Mouse (Mus musculus) embryonic fibroblast, embryonic 13.5 days (primary cell): ENCODE data around the gene Akr1b10. TPM values are rescaled to one million over a fixed set of nuclear protein-coding genes. Genes with fewer than 3 reads are reported as not detected.
A peak's percentile ranks its signal among the peaks of the same experiment; 100 is the strongest.
"Not testable (repeated sequence)": the region's sequence is repeated elsewhere in the genome, so short reads cannot be mapped to it uniquely, and the experiment has no call there.

Experiments
- H3K27ac ChIP-seq: 2 replicates; pipeline ENCODE4 v1.5.1; 2012; ENCODE audit warnings: low read length, control low read depth, inconsistent platforms; ENCODE audit not compliant: insufficient read depth
- H3K4me1 ChIP-seq: 2 replicates; pipeline ENCODE4 v1.6.1; 2011; ENCODE audit warnings: low read length; ENCODE audit not compliant: control insufficient read depth, insufficient read depth
- H3K4me3 ChIP-seq: 2 replicates; pipeline ENCODE4 v1.5.1; 2011; ENCODE audit warnings: mild to moderate bottlenecking, control low read depth, low read length; ENCODE audit not compliant: insufficient read depth
- CTCF ChIP-seq: IDR thresholded peaks from 2 replicates; pipeline ENCODE4 v1.5.1; 2011; ENCODE audit warnings: mild to moderate bottlenecking, control low read depth, low read length, moderate library complexity, borderline replicate concordance; ENCODE audit not compliant: insufficient read depth
- POLR2A ChIP-seq: IDR thresholded peaks from 2 replicates; pipeline ENCODE4 v1.6.1; 2011; ENCODE audit warnings: low read depth, mild to moderate bottlenecking, control low read depth, low read length, moderate library complexity
- polyA plus RNA-seq: library from polyadenylated mRNA; stranded (reverse); fragments of >200 nt; gene quantifications from 2 replicates; pipeline ENCODE4 v1.2.4, GENCODE M21; 2011; ENCODE audit warnings: low read depth; ENCODE audit not compliant: missing spikeins, insufficient read length

The Akr1b10 gene
- polyA plus RNA-seq, 1 experiment, result 19.9 TPM

GRCm38 (mm10) chr6:34370081-34370480 lies 13.9 kb upstream of the Akr1b10 start:
- Histone ChIP-seq H3K27ac (no peak overlapping the region), H3K4me1 (no peaks in the 10 kb centered on the region), H3K4me3 (no peak overlapping the region)
- no peak for TF ChIP-seq CTCF
- no peak for TF ChIP-seq POLR2A

- TF ChIP-seq POLR2A (no peak), CTCF (no peak)
- Histone ChIP-seq H3K27ac (no peak overlapping the region), H3K4me3 (no peak overlapping the region), H3K4me1 (no peaks in the 10 kb centered on the region)
These were observed 12.2 kb upstream of the Akr1b10 start for GRCm38 (mm10) chr6:34371700-34372351.

- Histone ChIP-seq H3K27ac (no peak overlapping the region), H3K4me1 (no peaks in the 10 kb centered on the region), H3K4me3 (no peak overlapping the region)
- TF ChIP-seq CTCF (no peak), POLR2A (no peak)
These were observed 10.2 kb upstream of the Akr1b10 start for GRCm38 (mm10) chr6:34373841-34374240.

GRCm38 (mm10) chr6:34375888-34376287 lies 8.1 kb upstream of the Akr1b10 start:
- H3K4me1 ChIP-seq, H3K27ac ChIP-seq, H3K4me3 ChIP-seq: not testable (repeated sequence)

GRCm38 (mm10) chr6:34383401-34383800 lies 617 bp upstream of the Akr1b10 start:
- no peak overlapping the region for H3K27ac ChIP-seq
- H3K4me3 ChIP-seq, result no peak overlapping the region
- no peaks in the 10 kb centered on the region for H3K4me1 ChIP-seq
- TF ChIP-seq POLR2A (no peak), CTCF (no peak)

GRCm38 (mm10) chr6:34384701-34385370 lies 818 bp downstream of the Akr1b10 start:
- H3K27ac ChIP-seq, result peak overlapping the region; percentile 54
- no peak for TF ChIP-seq CTCF
- TF ChIP-seq POLR2A, result no peak
- no peaks in the 10 kb centered on the region for H3K4me1 ChIP-seq
- H3K4me3 ChIP-seq, result peak overlapping the region; percentile 80

GRCm38 (mm10) chr6:34388420-34389156 lies 4.6 kb downstream of the Akr1b10 start:
- no peak overlapping the region for H3K4me3 ChIP-seq
- no peak overlapping the region for H3K27ac ChIP-seq
- no peaks in the 10 kb centered on the region for H3K4me1 ChIP-seq

GRCm38 (mm10) chr6:34395897-34396296 lies 11.9 kb downstream of the Akr1b10 start:
- no peak overlapping the region for H3K27ac ChIP-seq
- no peak overlapping the region for H3K4me3 ChIP-seq
- H3K4me1 ChIP-seq, result no peaks in the 10 kb centered on the region
- TF ChIP-seq CTCF, result no peak
- no peak for TF ChIP-seq POLR2A

More at GRCm38 (mm10) chr6:34388420-34389156, 4.6 kb downstream of the Akr1b10 start:
- TF ChIP-seq CTCF (no peak), POLR2A (no peak)

- TF ChIP-seq POLR2A, result no peak
- TF ChIP-seq CTCF, result no peak
- H3K4me1 ChIP-seq, result no peaks in the 10 kb centered on the region
- H3K27ac ChIP-seq, result no peak overlapping the region
- H3K4me3 ChIP-seq, result no peak overlapping the region
These were observed 14.4 kb downstream of the Akr1b10 start for GRCm38 (mm10) chr6:34398431-34398830.

GRCm38 (mm10) chr6:34399606-34400220 lies 15.7 kb downstream of the Akr1b10 start:
- Histone ChIP-seq H3K4me1 (no peaks in the 10 kb centered on the region), H3K27ac (no peak overlapping the region), H3K4me3 (no peak overlapping the region)
- no peak for TF ChIP-seq POLR2A
- no peak for TF ChIP-seq CTCF
